Mouse (Mus musculus) stomach, postnatal 0 days (tissue): ENCODE measurements at regions not wholly inside any gene's neighbourhood (a gene's known extent, or its start where the extent isn't known, plus 50 kb on each side); places are given as distances from the start of the nearest gene placed in this dataset.
"Not testable (repeated sequence)": the region's sequence is repeated elsewhere in the genome, so short reads cannot be mapped to it uniquely, and the experiment has no call there.

Experiments
- ATAC-seq: fragments of 200-750 bp; cut with Nextera tagmentation; 2 replicates; pipeline ENCODE4 v1.8.0; 2017; ENCODE audit not compliant: low FRiP score, low TSS enrichment
- DNase-seq: peaks from one replicate; pipeline ENCODE4 v3.0.0-alpha.2; 2016; ENCODE audit warnings: low spot score
- H3K27ac ChIP-seq: fragments of 300-500 bp; sonication (generic); replicated peaks from 2 replicates; pipeline ENCODE4 v1.5.1; 2014; ENCODE audit warnings: mild to moderate bottlenecking, control low read depth
- H3K27me3 ChIP-seq: fragments of 300-500 bp; sonication (generic); 2 replicates; pipeline ENCODE4 v1.6.1; 2014; ENCODE audit warnings: low read length; ENCODE audit not compliant: control insufficient read depth, insufficient read depth
- H3K36me3 ChIP-seq: fragments of 300-500 bp; sonication (generic); 2 replicates; pipeline ENCODE4 v1.6.1; 2014; ENCODE audit warnings: low read length, mixed read lengths; ENCODE audit not compliant: control insufficient read depth, insufficient read depth
- H3K4me1 ChIP-seq: fragments of 300-500 bp; sonication (generic); replicated peaks from 2 replicates; pipeline ENCODE4 v1.6.1; 2014; ENCODE audit warnings: antibody characterized with exemption; ENCODE audit not compliant: control insufficient read depth, insufficient read depth
- H3K4me2 ChIP-seq: fragments of 300-500 bp; sonication (generic); replicated peaks from 2 replicates; pipeline ENCODE4 v1.6.1; 2014; ENCODE audit warnings: low read depth, mild to moderate bottlenecking, control low read depth, moderate library complexity
- H3K4me3 ChIP-seq: fragments of 300-500 bp; sonication (generic); 2 replicates; pipeline ENCODE4 v1.5.1; 2014; ENCODE audit warnings: low read depth, low read length, control low read depth
- H3K9ac ChIP-seq: fragments of 300-500 bp; sonication (generic); 2 replicates; pipeline ENCODE4 v1.6.1; 2014; ENCODE audit warnings: mild to moderate bottlenecking, low read length, control low read depth, mixed read lengths
- H3K9me3 ChIP-seq: fragments of 300-500 bp; sonication (generic); 2 replicates; pipeline ENCODE4 v1.6.1; 2016; ENCODE audit warnings: low read length; ENCODE audit not compliant: control insufficient read depth
- CTCF ChIP-seq: IDR thresholded peaks from 2 replicates; pipeline ENCODE4 v1.5.1; 2016; ENCODE audit warnings: antibody characterized with exemption, low read depth, mild to moderate bottlenecking, moderate library complexity
- EP300 ChIP-seq: optimal IDR thresholded peaks from 2 replicates; pipeline ENCODE3; 2016; ENCODE audit warnings: antibody characterized with exemption
- WGBS: fragments of 180-500 bp; shearing (Covaris S2); extraction: QIAGEN DNeasy Blood & Tissue Kit; methylation state at CpG from one replicate; pipeline ENCODE4 v1.1.7; 2014; 5-methylcytosine and 5-hydroxymethylcytosine counted together

GRCm38 (mm10) chr3:58281291-58281690 is 133.2 kb upstream of the Tsc22d2 start:
- Histone ChIP-seq H3K9me3 (no peaks in the 10 kb centered on the region), H3K36me3 (no peaks in the 10 kb centered on the region), H3K4me2 (no peak overlapping the region), H3K4me1 (no peaks in the 10 kb centered on the region), H3K27me3 (no peaks in the 10 kb centered on the region), H3K27ac (no peak overlapping the region), H3K4me3 (no peak overlapping the region), H3K9ac (no peak overlapping the region)
- 79% methylated on average over 6 of the region's 6 CpGs for WGBS
- TF ChIP-seq EP300 (no peak), CTCF (no peak)
- ATAC-seq: no peak
- DNase-seq: no peak

GRCm38 (mm10) chr3:58284371-58284770 is 130.1 kb upstream of the Tsc22d2 start:
- not testable (repeated sequence) for H3K27me3 ChIP-seq, H3K4me3 ChIP-seq
- WGBS: 32% methylated on average over 1 of the region's 1 CpGs

GRCm38 (mm10) chr3:58295810-58296209 is 118.7 kb upstream of the Tsc22d2 start:
- H3K9me3 ChIP-seq: no peaks in the 10 kb centered on the region
- ATAC-seq (no peak), DNase-seq (peak; percentile 40)
- no peaks in the 10 kb centered on the region for H3K4me1 ChIP-seq
- no peak for TF ChIP-seq EP300
- TF ChIP-seq CTCF: no peak
- WGBS: 48% methylated on average over 5 of the region's 5 CpGs
- H3K27me3 ChIP-seq: no peaks in the 10 kb centered on the region
- no peak overlapping the region for H3K27ac ChIP-seq
- no peaks in the 10 kb centered on the region for H3K36me3 ChIP-seq
- H3K4me3 ChIP-seq: no peak overlapping the region
- H3K4me2 ChIP-seq: no peak overlapping the region
- H3K9ac ChIP-seq: no peak overlapping the region

More at GRCm38 (mm10) chr3:58284371-58284770, 130.1 kb upstream of the Tsc22d2 start:
- not testable (repeated sequence) for H3K9ac ChIP-seq, H3K9me3 ChIP-seq, H3K4me1 ChIP-seq, H3K36me3 ChIP-seq, DNase-seq, ATAC-seq, H3K4me2 ChIP-seq, H3K27ac ChIP-seq

DNA sequence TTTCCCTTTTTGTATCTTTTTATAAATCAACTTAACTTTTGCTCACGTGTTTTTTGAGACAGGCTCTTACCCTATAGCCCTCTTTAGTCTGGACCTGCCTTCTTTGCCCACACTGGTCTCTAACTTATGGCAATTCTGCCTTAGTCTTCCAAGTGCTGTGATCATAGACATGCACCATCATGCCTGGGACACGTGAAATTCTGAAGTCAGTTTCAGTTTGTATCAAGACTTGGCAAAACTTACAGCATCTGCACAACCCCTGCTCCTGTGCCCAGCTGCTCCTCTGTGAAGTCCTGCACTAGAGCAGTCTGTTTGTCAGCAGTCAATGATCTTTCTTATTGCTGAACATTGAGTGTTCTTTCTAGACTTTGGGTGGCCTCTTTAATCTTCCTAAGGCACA is 114.3 kb upstream of the Tsc22d2 start:
- Histone ChIP-seq H3K27ac (no peak overlapping the region), H3K9me3 (no peaks in the 10 kb centered on the region), H3K4me1 (no peaks in the 10 kb centered on the region), H3K36me3 (no peaks in the 10 kb centered on the region), H3K27me3 (no peaks in the 10 kb centered on the region), H3K9ac (no peak overlapping the region), H3K4me3 (no peak overlapping the region), H3K4me2 (no peak overlapping the region)
- no peak for DNase-seq
- 52% methylated on average over 2 of the region's 2 CpGs for WGBS
- no peak for ATAC-seq
- TF ChIP-seq CTCF: no peak
- no peak for TF ChIP-seq EP300

- H3K27ac ChIP-seq: no peak overlapping the region
- 71% methylated on average over 5 of the region's 5 CpGs for WGBS
- no peak for ATAC-seq
Observed at GRCm38 (mm10) chr3:58300801-58301485, 113.6 kb upstream of the Tsc22d2 start.

GRCm38 (mm10) chr3:58302322-58302721 is 112.2 kb upstream of the Tsc22d2 start:
- Histone ChIP-seq H3K27ac (no peak overlapping the region), H3K9ac (no peak overlapping the region), H3K27me3 (no peaks in the 10 kb centered on the region), H3K4me3 (no peak overlapping the region), H3K36me3 (no peaks in the 10 kb centered on the region), H3K4me2 (no peak overlapping the region), H3K9me3 (no peaks in the 10 kb centered on the region), H3K4me1 (no peaks in the 10 kb centered on the region)
- 48% methylated on average over 1 of the region's 1 CpGs for WGBS
- ATAC-seq (no peak), DNase-seq (no peak)
- TF ChIP-seq EP300: no peak
- no peak for TF ChIP-seq CTCF

More at GRCm38 (mm10) chr3:58300801-58301485, 113.6 kb upstream of the Tsc22d2 start:
- H3K9ac ChIP-seq: no peak overlapping the region
- DNase-seq: no peak
- no peaks in the 10 kb centered on the region for H3K9me3 ChIP-seq
- TF ChIP-seq EP300: no peak
- no peak for TF ChIP-seq CTCF
- H3K36me3 ChIP-seq: no peaks in the 10 kb centered on the region
- no peak overlapping the region for H3K4me3 ChIP-seq
- H3K4me2 ChIP-seq: no peak overlapping the region
- H3K27me3 ChIP-seq: no peaks in the 10 kb centered on the region
- no peaks in the 10 kb centered on the region for H3K4me1 ChIP-seq
